Mouse (Mus musculus): ENCODE results near the gene Efs. TPM values are rescaled to one million over a fixed set of nuclear protein-coding genes. Genes with fewer than 3 reads are reported as not detected.

Efs gene
- total RNA-seq, 2 experiments from 2014 or later = 2.8 to 3.0 TPM

- peak; percentile 64 for DNase-seq (ENCODE audit: low spot score)
- intact Hi-C loops (cut with DNase I) = no loop called here
Measured at GRCm38 (mm10) chr14:54883154-54884021, 42.5 kb downstream of the Efs start, which contains the start of the genes Bcl2l2 and Gm20521. Bcl2l2 (plus strand) TSS chr14:54883377. Gm20521 (plus strand) TSS chr14:54883441.

GRCm38 (mm10) chr14:54877048-54877715, 48.7 kb downstream of the Efs start, which contains the start of gene Ppp1r3e:
Ppp1r3e (minus strand) TSS chr14:54877550.
- peak; percentile 46 for DNase-seq (ENCODE audit: low spot score)
- intact Hi-C loops (cut with DNase I) = no loop called here

GRCm38 (mm10) chr14:54876539-54877047, 49.3 kb downstream of the Efs start:
- peak; percentile 80 for DNase-seq (ENCODE audit: low spot score)
- intact Hi-C loops (cut with DNase I) = no loop called here

- no peak for DNase-seq (ENCODE audit: low spot score)
- intact Hi-C loops (cut with DNase I) = no loop called here
Measured at GRCm38 (mm10) chr14:54875844-54876538, 49.9 kb downstream of the Efs start.

- intact Hi-C loops (cut with DNase I) = no loop called here
- DNase-seq (ENCODE audit: low spot score) = no peak
Measured at GRCm38 (mm10) chr14:54874165-54874564, 51.8 kb downstream of the Efs start.

- intact Hi-C loops (cut with DNase I) = no loop called here
- no peak for DNase-seq (ENCODE audit: low spot score)
Measured at GRCm38 (mm10) chr14:54870861-54871260, 55.1 kb downstream of the Efs start, which contains the start of gene Homez. Homez (minus strand) TSS chr14:54870961.

GRCm38 (mm10) chr14:54868026-54868425, 57.9 kb downstream of the Efs start:
- intact Hi-C loops (cut with DNase I) = no loop called here
- no peak for DNase-seq (ENCODE audit: low spot score)

- intact Hi-C loops (cut with DNase I) = no loop called here
- DNase-seq (ENCODE audit: low spot score) = no peak
Measured at GRCm38 (mm10) chr14:54866936-54867335, 59.0 kb downstream of the Efs start.

Small RNA genes within 50 kb of the gene (microRNA-seq; reads per million reads assigned to microRNA genes)
- gene Mir208a (5,176 reads per million, percentile 92 among the genes with 10 or more reads in this experiment), gene Mir208b (279 reads per million, percentile 69 among the genes with 10 or more reads in this experiment)

Other genes with a start within 250 kb of the Efs start
- gene 1700123O20Rik, start 239.9 kb downstream of the Efs start, total RNA-seq (2021) = 10 to 100 TPM; 15.5 to 16.0 TPM
- 10 to 100 TPM; 78.7 to 80.9 TPM for gene Acin1, start 239.2 kb downstream of the Efs start, total RNA-seq (2021)
- gene Gm29776, start 227.3 kb downstream of the Efs start, total RNA-seq (2021) = not detected
- not detected for gene Cebpe, start 214.0 kb downstream of the Efs start, total RNA-seq (2021)
- 1 to 10 TPM; 2.4 to 2.8 TPM for gene Slc7a8, start 144.2 kb downstream of the Efs start, total RNA-seq (2021)
- not detected for gene Rnf212b, start 112.0 kb downstream of the Efs start, total RNA-seq (2021)
- gene Homez, start 55.2 kb downstream of the Efs start, total RNA-seq (2021) = 1 to 10 TPM; 4.7 to 7.3 TPM
- gene Ppp1r3e, start 48.6 kb downstream of the Efs start, total RNA-seq (2021) = 1 to 10 TPM; 3.0 to 3.6 TPM
- gene Bcl2l2, start 42.7 kb downstream of the Efs start, total RNA-seq (2021) = 10 to 100 TPM; 39.7 to 40.3 TPM
- gene Gm20521, start 42.7 kb downstream of the Efs start, total RNA-seq (2021) = 1 to 10 TPM; 4.5 to 6.8 TPM
- gene Pabpn1, start 33.6 kb downstream of the Efs start, total RNA-seq (2021) = 10 to 100 TPM; 50.7 to 55.6 TPM
- gene Slc22a17, start 13.0 kb downstream of the Efs start, total RNA-seq (2021) = 1 to 10 TPM; 2.7 to 3.1 TPM
- gene Il25, start 6.6 kb upstream of the Efs start, total RNA-seq (2021) = not detected
- gene Cmtm5, start 10.1 kb upstream of the Efs start, total RNA-seq (2021) = under 1 TPM; 0.29 to 0.36 TPM
- gene Myh6, start 40.8 kb upstream of the Efs start, total RNA-seq (2021) = over 10,000 TPM; 23,221 to 24,394 TPM
- gene Gm17428, start 50.8 kb upstream of the Efs start, total RNA-seq (2021) = not detected
- gene Myh7, start 68.5 kb upstream of the Efs start, total RNA-seq (2021) = 1,000 to 10,000 TPM; 2,164 to 2,361 TPM
- gene Ngdn, start 89.3 kb upstream of the Efs start, total RNA-seq (2021) = 10 to 100 TPM; 26.0 to 27.0 TPM
- 1 to 10 TPM; 2.9 to 3.6 TPM for gene Zfhx2, start 166.2 kb upstream of the Efs start, total RNA-seq (2021)
- gene Thtpa, start 168.7 kb upstream of the Efs start, total RNA-seq (2021) = 10 to 100 TPM; 12.3 to 13.2 TPM
- gene Ap1g2, start 180.5 kb upstream of the Efs start, total RNA-seq (2021) = 1 to 10 TPM; 4.4 to 4.6 TPM
- gene Jph4, start 190.8 kb upstream of the Efs start, total RNA-seq (2021) = not detected

Data from heart, postnatal 25 days (tissue).